Mouse (Mus musculus): Measurements from ENCODE around the gene Ifnk. TPM values are rescaled to one million over a fixed set of nuclear protein-coding genes. Genes with fewer than 3 reads are reported as not detected.
A peak's percentile ranks its signal among the peaks of the same experiment; 100 is the strongest.

Gene Ifnk
- polyA plus RNA-seq, 1 experiment from 2014 or later = not detected

DNA sequence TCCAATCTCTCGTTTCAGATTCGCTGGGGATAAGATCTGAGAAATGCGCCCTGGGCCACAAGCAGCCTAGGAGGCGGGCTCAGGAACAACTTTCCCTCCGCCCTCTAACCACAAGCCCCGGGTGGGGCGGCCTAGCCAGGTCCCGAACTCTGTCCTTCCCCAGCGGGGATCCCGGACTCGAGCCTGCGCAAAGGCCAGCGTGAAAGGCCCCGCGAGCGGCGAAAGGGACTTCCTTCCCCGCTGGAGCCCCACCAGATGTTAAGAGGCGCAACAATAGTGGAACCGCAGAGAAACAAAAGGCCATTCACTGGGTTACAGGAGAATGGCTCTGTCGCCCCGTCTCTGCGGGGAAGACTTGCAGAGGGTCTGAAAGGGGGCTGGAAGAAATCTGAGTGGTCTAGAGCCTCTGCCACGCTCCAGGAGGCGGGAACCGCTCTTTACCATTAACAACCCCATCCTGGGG, 4.3 kb downstream of the Ifnk start:
- ATAC-seq (replicated peaks; ENCODE audit: low FRiP score, low read depth) (peak; percentile 62), DNase-seq (ENCODE audit: low spot score) (peak; percentile 73)
- Histone ChIP-seq H3K9ac (ENCODE audit: low read depth, low read length) (peak overlapping the region; percentile 75), H3K9me3 (replicated peaks; ENCODE audit: low read length) (no peaks in the 10 kb centered on the region), H3K4me3 (replicated peaks; ENCODE audit: low read depth, low read length) (peak overlapping the region; percentile 61), H3K4me1 (replicated peaks; ENCODE audit: insufficient read depth, low read length) (no peaks in the 10 kb centered on the region; the same call in 1 of the 2 replicates), H3K27ac (peak overlapping the region; percentile 87), H3K36me3 (ENCODE audit: insufficient read depth, low read length) (no peaks in the 10 kb centered on the region), H3K4me2 (ENCODE audit: low read length) (peak overlapping the region; percentile 89), H3K27me3 (ENCODE audit: insufficient read depth, low read length) (no peaks in the 10 kb centered on the region)
- WGBS = under 1% methylated on average over 26 of the region's 26 CpGs
- TF ChIP-seq CTCF (IDR thresholded peaks at IDR 0.05; ENCODE audit: low read depth) = no peak

DNA sequence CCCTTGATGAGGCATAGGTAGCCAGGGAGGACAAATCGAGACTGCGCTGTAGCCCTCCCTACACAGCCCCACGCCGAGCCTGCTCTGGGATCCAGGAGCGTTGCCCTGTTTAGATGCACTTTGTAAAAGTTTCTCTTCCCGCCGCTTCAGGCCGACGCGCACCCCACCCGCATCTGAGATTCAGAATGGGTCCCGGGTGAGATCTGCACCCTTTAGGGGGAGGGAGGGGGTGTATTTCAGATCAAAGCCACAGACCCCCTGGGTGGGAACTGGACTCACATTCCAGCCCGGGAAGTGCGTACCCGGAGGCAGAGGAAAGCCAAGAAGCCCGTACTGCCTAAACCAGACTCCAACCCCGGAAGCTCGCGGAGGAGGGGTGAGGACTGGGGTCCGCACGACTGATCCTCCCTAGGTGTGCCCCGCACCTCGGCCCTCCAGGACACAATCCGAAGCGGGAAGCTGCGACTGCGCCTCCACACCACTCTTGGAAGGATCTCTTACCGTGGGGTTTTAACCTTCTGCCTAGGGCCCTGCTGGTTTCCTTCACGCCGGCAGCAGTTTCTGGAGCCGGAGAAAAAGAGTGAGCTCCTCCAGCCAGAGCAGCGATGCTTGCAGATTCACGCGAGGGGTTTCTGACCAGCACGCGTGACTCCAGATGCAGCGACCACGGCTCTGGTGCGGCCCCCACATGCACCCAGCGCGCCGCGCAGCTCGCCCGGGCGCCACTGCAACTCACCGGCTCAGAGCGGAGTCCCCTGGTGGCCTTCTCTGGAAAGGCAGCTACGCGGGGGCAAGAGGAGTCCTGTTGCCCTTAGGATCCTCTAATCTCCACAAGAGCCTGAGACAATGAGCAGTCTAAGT, 5.1 kb downstream of the Ifnk start, which contains the start of gene Mob3b:
Mob3b (minus strand) TSS at position 734 of the 861 bp plus-strand sequence.
- DNase-seq (ENCODE audit: low spot score) (peak; percentile 89), ATAC-seq (replicated peaks; ENCODE audit: low FRiP score, low read depth) (peak; percentile 75)
- Histone ChIP-seq H3K4me1 (replicated peaks; ENCODE audit: insufficient read depth, low read length) (no peaks in the 10 kb centered on the region; the same call in 1 of the 2 replicates), H3K27me3 (ENCODE audit: insufficient read depth, low read length) (no peaks in the 10 kb centered on the region), H3K9me3 (replicated peaks; ENCODE audit: low read length) (no peaks in the 10 kb centered on the region), H3K27ac (peak within 1 kb of the TSS; percentile 87), H3K9ac (ENCODE audit: low read depth, low read length) (peak within 1 kb of the TSS; percentile 75), H3K36me3 (ENCODE audit: insufficient read depth, low read length) (no peaks in the 10 kb centered on the region), H3K4me2 (ENCODE audit: low read length) (peak within 1 kb of the TSS; percentile 89), H3K4me3 (replicated peaks; ENCODE audit: low read depth, low read length) (peak within 1 kb of the TSS; percentile 61)
- under 1% methylated on average over 50 of the region's 50 CpGs for WGBS
- peak; percentile 87 for TF ChIP-seq CTCF (IDR thresholded peaks at IDR 0.05; ENCODE audit: low read depth)

DNA sequence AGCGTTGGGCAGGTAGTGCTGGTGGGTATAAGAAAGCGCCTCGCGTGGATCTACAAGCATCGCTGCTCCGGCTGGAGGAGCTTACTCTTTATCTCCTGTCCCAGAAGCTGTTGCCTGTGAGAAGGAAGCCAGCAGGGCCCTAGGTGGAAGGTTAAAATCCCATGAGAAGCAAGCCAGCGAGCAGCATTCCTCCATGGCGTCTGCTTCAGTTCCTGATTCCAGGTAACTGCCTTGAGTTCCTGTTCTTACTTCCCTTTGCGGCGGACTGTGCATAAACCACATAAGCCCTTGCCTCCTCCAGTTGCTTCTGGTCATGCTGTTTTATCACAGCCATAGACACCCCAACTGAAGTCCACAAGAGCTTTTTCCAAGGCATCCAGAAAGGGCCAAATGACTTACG, 6.0 kb downstream of the Ifnk start:
- Histone ChIP-seq H3K27me3 (ENCODE audit: insufficient read depth, low read length) (no peaks in the 10 kb centered on the region), H3K4me2 (ENCODE audit: low read length) (no peak overlapping the region), H3K36me3 (ENCODE audit: insufficient read depth, low read length) (no peaks in the 10 kb centered on the region), H3K27ac (no peak overlapping the region), H3K4me3 (replicated peaks; ENCODE audit: low read depth, low read length) (no peak overlapping the region), H3K4me1 (replicated peaks; ENCODE audit: insufficient read depth, low read length) (no peaks in the 10 kb centered on the region; the same call in 1 of the 2 replicates), H3K9me3 (replicated peaks; ENCODE audit: low read length) (no peaks in the 10 kb centered on the region), H3K9ac (ENCODE audit: low read depth, low read length) (no peak overlapping the region)
- DNase-seq (ENCODE audit: low spot score) (no peak), ATAC-seq (replicated peaks; ENCODE audit: low FRiP score, low read depth) (no peak)
- TF ChIP-seq CTCF (IDR thresholded peaks at IDR 0.05; ENCODE audit: low read depth) = no peak
- 63% methylated on average over 11 of the region's 11 CpGs for WGBS

DNA sequence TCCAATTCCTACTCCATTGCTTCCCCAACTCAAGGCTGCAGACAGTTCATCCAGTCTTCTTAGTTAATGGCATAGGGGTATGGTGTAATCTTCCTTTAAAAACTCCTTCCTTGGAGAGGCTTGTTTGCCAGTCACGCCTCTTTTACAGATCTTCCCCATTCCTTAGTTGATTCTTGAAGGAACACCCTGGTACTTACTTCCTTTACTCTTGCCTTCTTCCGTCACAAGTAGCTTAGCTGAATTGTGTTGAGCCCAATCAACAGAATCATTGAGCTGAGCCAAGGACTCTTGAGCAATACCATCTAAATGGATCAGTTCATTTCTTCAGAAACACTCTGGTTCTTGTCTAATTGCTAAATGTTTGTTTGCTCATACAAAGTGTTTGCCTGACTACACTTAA, 13.4 kb downstream of the Ifnk start:
- H3K36me3 ChIP-seq (ENCODE audit: insufficient read depth, low read length) = no peaks in the 10 kb centered on the region
- H3K27me3 ChIP-seq (ENCODE audit: insufficient read depth, low read length) = no peaks in the 10 kb centered on the region
- TF ChIP-seq CTCF (IDR thresholded peaks at IDR 0.05; ENCODE audit: low read depth) = no peak
- H3K27ac ChIP-seq = no peak overlapping the region
- H3K9ac ChIP-seq (ENCODE audit: low read depth, low read length) = no peak overlapping the region
- no peak overlapping the region for H3K4me2 ChIP-seq (ENCODE audit: low read length)
- DNase-seq (ENCODE audit: low spot score) (no peak), ATAC-seq (replicated peaks; ENCODE audit: low FRiP score, low read depth) (no peak)
- H3K4me3 ChIP-seq (replicated peaks; ENCODE audit: low read depth, low read length) = no peak overlapping the region
- H3K9me3 ChIP-seq (replicated peaks; ENCODE audit: low read length) = no peaks in the 10 kb centered on the region
- 91% methylated on average over 2 of the region's 2 CpGs for WGBS
- H3K4me1 ChIP-seq (replicated peaks; ENCODE audit: insufficient read depth, low read length) = no peaks in the 10 kb centered on the region

DNA sequence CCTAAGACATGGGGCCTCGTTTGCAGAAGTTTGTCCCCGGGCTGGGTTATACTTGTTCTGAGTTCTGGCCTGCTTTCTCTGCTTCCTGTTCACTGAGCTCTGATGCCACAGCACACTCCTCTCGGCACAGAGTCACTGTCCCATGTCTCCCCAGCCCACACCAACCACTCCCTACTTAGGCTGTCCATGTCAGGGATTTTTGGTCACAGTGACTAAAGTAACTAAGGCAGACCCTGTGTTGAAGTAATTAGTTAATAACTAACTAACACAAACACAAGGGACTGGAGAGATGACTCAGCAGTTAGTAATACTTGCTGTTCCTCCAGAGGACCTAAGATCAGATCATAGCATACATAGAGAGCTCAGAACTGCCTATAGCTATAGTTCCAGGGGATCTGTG, 14.1 kb downstream of the Ifnk start:
- ATAC-seq (replicated peaks; ENCODE audit: low FRiP score, low read depth) (peak; percentile 59), DNase-seq (ENCODE audit: low spot score) (peak; percentile 36)
- no peak for TF ChIP-seq CTCF (IDR thresholded peaks at IDR 0.05; ENCODE audit: low read depth)
- H3K36me3 ChIP-seq (ENCODE audit: insufficient read depth, low read length) = no peaks in the 10 kb centered on the region
- no peak overlapping the region for H3K4me2 ChIP-seq (ENCODE audit: low read length)
- H3K27me3 ChIP-seq (ENCODE audit: insufficient read depth, low read length) = no peaks in the 10 kb centered on the region
- no peak overlapping the region for H3K4me3 ChIP-seq (replicated peaks; ENCODE audit: low read depth, low read length)
- H3K9me3 ChIP-seq (replicated peaks; ENCODE audit: low read length) = no peaks in the 10 kb centered on the region
- H3K9ac ChIP-seq (ENCODE audit: low read depth, low read length) = no peak overlapping the region
- no peaks in the 10 kb centered on the region for H3K4me1 ChIP-seq (replicated peaks; ENCODE audit: insufficient read depth, low read length)
- WGBS = 50% methylated on average over 3 of the region's 3 CpGs
- H3K27ac ChIP-seq = no peak overlapping the region

DNA sequence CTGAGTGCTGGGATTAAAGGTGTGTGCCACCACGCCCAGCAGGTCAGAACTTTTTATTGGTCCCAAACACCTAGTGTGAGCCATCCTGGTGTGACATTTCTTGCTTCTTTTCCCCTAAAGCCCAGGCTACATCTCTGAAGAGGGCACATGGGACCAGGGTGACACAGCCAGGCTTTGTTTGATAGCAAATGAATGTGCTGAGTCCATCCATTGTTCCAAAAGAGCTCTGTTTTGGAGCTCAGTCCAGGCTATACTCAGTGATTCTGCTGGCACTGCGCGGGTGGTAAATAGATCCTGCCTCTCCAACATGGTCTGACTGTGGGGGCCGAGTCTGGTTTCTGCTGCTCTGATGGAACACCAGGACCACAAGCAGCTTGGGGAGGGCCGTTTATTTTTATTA, 16.0 kb downstream of the Ifnk start:
- no peaks in the 10 kb centered on the region for H3K27me3 ChIP-seq (ENCODE audit: insufficient read depth, low read length)
- DNase-seq (ENCODE audit: low spot score) = no peak
- 60% methylated on average over 5 of the region's 5 CpGs for WGBS
- no peaks in the 10 kb centered on the region for H3K4me1 ChIP-seq (replicated peaks; ENCODE audit: insufficient read depth, low read length)
- H3K36me3 ChIP-seq (ENCODE audit: insufficient read depth, low read length) = no peaks in the 10 kb centered on the region
- ATAC-seq (replicated peaks; ENCODE audit: low FRiP score, low read depth) = no peak
- no peak overlapping the region for H3K9ac ChIP-seq (ENCODE audit: low read depth, low read length)
- H3K9me3 ChIP-seq (replicated peaks; ENCODE audit: low read length) = no peaks in the 10 kb centered on the region
- no peak overlapping the region for H3K27ac ChIP-seq
- no peak for TF ChIP-seq CTCF (IDR thresholded peaks at IDR 0.05; ENCODE audit: low read depth)
- no peak overlapping the region for H3K4me2 ChIP-seq (ENCODE audit: low read length)
- H3K4me3 ChIP-seq (replicated peaks; ENCODE audit: low read depth, low read length) = no peak overlapping the region

Measured in kidney, postnatal 0 days (tissue).